Mouse (Mus musculus) heart, embryonic 10.5 days (tissue): ENCODE results near the gene Naaladl2. TPM values are rescaled to one million over a fixed set of nuclear protein-coding genes. Genes with fewer than 3 reads are reported as not detected.

Experiments
- DNase-seq: peaks from one replicate; pipeline ENCODE4 v3.0.0-alpha.2; 2017; ENCODE audit warnings: low spot score
- H3K27ac ChIP-seq: fragments of 300-500 bp; sonication (generic); 2 replicates; pipeline ENCODE4 v1.5.1; 2016; ENCODE audit warnings: mild to moderate bottlenecking
- H3K27me3 ChIP-seq: fragments of 300-500 bp; sonication (generic); 2 replicates; pipeline ENCODE4 v1.6.1; 2016; ENCODE audit warnings: mild to moderate bottlenecking; ENCODE audit not compliant: poor library complexity, insufficient read depth, severe bottlenecking
- H3K36me3 ChIP-seq: fragments of 300-500 bp; sonication (generic); 2 replicates; pipeline ENCODE4 v1.6.1; 2016; ENCODE audit warnings: mild to moderate bottlenecking, moderate library complexity
- H3K4me1 ChIP-seq: fragments of 300-500 bp; sonication (generic); 2 replicates; pipeline ENCODE4 v1.6.1; 2016; ENCODE audit warnings: mild to moderate bottlenecking
- H3K4me3 ChIP-seq: fragments of 300-500 bp; sonication (generic); 2 replicates; pipeline ENCODE4 v1.5.1; 2016; ENCODE audit warnings: mild to moderate bottlenecking, moderate library complexity
- H3K9me3 ChIP-seq: fragments of 300-500 bp; sonication (generic); 2 replicates; pipeline ENCODE4 v1.6.1; 2016; ENCODE audit warnings: mild to moderate bottlenecking, moderate library complexity
- WGBS: fragments of 180-500 bp; shearing (Covaris S2); methylation state at CpG from one replicate; pipeline ENCODE4 v1.1.7; 2016; 5-methylcytosine and 5-hydroxymethylcytosine counted together
- polyA plus RNA-seq: library from polyadenylated mRNA; unstranded; fragments of >200 nt; fragmentation: Nextera tagmentation; extraction: Ambion mirVana; gene quantifications from 2 replicates; pipeline ENCODE4 v1.2.1, GENCODE M21; 2016

Naaladl2 gene
- polyA plus RNA-seq, 1 experiment from 2014 or later, result 1.8 TPM

GRCm38 (mm10) chr3:24905425-24905960 lies 238.6 kb downstream of the Naaladl2 start:
- H3K27ac ChIP-seq, result no peak overlapping the region
- DNase-seq, result no peak
- H3K27me3 ChIP-seq, result no peaks in the 10 kb centered on the region
- no peaks in the 10 kb centered on the region for H3K4me1 ChIP-seq
- no peaks in the 10 kb centered on the region for H3K36me3 ChIP-seq
- no peaks in the 10 kb centered on the region for H3K9me3 ChIP-seq
- 87% methylated on average over 3 of the region's 3 CpGs for WGBS
- H3K4me3 ChIP-seq, result no peak overlapping the region

GRCm38 (mm10) chr3:24888801-24889200 lies 255.3 kb downstream of the Naaladl2 start:
- DNase-seq, result no peak

DNA sequence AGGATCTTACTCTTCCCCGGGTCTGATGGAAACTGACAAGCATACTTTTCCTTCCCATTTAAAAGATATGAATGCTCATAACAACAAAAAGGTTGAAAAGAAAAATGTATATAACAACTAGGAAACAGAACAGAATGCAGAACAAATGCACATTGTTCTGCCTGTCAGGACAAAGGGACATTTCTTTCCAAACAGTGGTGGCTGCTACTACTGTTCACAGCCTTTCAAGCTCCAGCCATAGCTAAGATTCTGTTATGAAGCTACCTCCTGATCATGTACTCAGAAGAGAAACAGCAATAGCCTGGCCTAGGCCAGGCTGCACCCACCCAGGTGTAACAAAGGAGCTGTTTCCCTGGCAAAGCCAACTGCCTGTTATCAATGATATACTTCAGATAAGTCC lies 271.8 kb downstream of the Naaladl2 start:
- H3K27me3 ChIP-seq, result no peaks in the 10 kb centered on the region
- no peaks in the 10 kb centered on the region for H3K9me3 ChIP-seq
- H3K4me1 ChIP-seq, result no peaks in the 10 kb centered on the region
- no peak for DNase-seq
- H3K27ac ChIP-seq, result no peak overlapping the region
- no peaks in the 10 kb centered on the region for H3K36me3 ChIP-seq
- 80% methylated on average over 1 of the region's 1 CpGs for WGBS
- H3K4me3 ChIP-seq, result no peak overlapping the region

More at GRCm38 (mm10) chr3:24888801-24889200, 255.3 kb downstream of the Naaladl2 start:
- no peaks in the 10 kb centered on the region for H3K9me3 ChIP-seq
- no peaks in the 10 kb centered on the region for H3K4me1 ChIP-seq
- H3K27me3 ChIP-seq, result no peaks in the 10 kb centered on the region
- H3K27ac ChIP-seq, result no peak overlapping the region
- H3K4me3 ChIP-seq, result no peak overlapping the region
- H3K36me3 ChIP-seq, result no peaks in the 10 kb centered on the region
- 79% methylated on average over 3 of the region's 3 CpGs for WGBS

DNA sequence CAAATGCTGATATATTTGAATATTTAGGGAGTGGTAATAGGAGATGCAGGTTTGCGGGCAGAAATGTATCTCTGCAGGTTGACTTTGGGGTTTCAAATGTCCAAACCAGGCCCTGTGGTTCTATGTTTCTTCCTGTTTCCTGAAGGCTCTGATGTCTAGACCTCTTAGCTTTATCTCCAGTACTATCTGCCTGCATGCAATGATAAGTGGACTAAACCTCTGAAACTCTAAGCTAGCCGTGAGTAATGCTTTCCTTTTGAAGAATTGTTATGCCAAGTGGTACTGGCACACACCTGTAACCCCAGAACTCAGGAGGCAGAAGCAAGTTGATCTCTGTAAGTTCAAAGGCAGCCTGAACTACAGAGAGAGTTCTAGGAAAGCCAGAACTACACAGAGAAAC lies 291.1 kb downstream of the Naaladl2 start:
- H3K4me3 ChIP-seq, result no peak overlapping the region
- DNase-seq, result no peak
- no peaks in the 10 kb centered on the region for H3K9me3 ChIP-seq
- WGBS, result 56% methylated on average over 2 of the region's 2 CpGs
- H3K27ac ChIP-seq, result no peak overlapping the region
- no peaks in the 10 kb centered on the region for H3K27me3 ChIP-seq
- no peaks in the 10 kb centered on the region for H3K36me3 ChIP-seq
- no peaks in the 10 kb centered on the region for H3K4me1 ChIP-seq

DNA sequence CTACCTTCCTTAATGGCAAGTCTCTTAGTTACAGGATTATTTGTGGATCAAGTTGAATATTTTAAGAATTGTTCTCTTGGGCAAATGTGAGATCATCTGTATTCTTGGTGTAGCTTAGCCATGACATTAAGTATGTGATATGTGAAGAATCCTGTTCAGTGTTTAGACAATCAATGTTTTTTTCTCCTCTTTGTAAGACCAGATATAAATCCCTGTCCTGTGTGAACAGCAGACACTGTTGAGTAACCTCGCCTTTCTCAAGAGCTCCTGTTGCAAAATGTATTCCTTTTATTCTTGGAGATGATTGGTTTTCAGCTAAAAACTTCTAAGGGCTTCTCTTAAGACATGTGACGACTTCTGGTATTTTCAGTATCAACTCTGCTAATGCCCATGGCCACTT lies 347.3 kb downstream of the Naaladl2 start:
- Histone ChIP-seq H3K27me3 (no peaks in the 10 kb centered on the region), H3K4me1 (no peaks in the 10 kb centered on the region), H3K27ac (no peak overlapping the region), H3K36me3 (no peaks in the 10 kb centered on the region), H3K9me3 (no peaks in the 10 kb centered on the region), H3K4me3 (no peak overlapping the region)
- DNase-seq, result no peak
- WGBS, result 66% methylated on average over 2 of the region's 2 CpGs

DNA sequence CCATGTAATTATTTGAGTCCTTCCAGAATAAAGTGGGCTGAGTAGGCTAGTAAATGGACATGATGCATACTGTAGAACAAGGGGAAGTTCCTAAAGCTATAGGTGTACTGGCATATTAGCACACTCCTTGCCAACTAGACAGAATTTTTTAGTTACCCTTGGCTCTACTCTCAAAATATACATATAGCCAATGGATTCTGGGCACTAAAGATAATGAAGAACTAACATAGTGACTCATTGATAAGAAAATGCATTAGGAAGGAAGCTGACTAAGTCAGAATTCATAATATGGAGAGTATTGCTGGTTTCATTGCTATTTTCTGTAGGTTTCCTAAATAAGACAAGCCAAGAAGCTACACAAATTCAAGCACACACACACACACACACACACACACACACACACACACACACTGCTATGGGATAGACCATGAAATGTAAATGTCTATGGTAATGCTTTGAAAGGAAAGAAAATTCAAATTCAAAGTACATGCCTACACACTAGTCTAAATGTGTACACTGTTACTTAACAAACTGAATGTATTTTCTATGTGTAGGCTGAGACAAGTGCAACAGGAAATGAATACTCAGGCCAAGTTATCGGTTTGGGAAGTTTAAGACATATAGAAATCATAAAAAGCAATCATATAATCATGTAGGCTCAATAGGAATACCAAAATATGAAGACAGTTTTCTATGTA lies 356.5 kb downstream of the Naaladl2 start:
- Histone ChIP-seq H3K27ac (no peak overlapping the region), H3K9me3 (no peaks in the 10 kb centered on the region), H3K4me3 (no peak overlapping the region), H3K27me3 (no peaks in the 10 kb centered on the region), H3K4me1 (peaks cover 5% of the 10 kb centered on the region; the same call in 1 of the 2 replicates), H3K36me3 (no peaks in the 10 kb centered on the region)
- DNase-seq, result no peak
- 87% methylated on average over 1 of the region's 1 CpGs for WGBS

GRCm38 (mm10) chr3:24784108-24784507 lies 360.0 kb downstream of the Naaladl2 start:
- Histone ChIP-seq H3K4me1 (peaks cover 5% of the 10 kb centered on the region; the same call in 1 of the 2 replicates), H3K4me3 (no peak overlapping the region), H3K27ac (no peak overlapping the region), H3K36me3 (no peaks in the 10 kb centered on the region), H3K9me3 (no peaks in the 10 kb centered on the region), H3K27me3 (no peaks in the 10 kb centered on the region)
- no peak for DNase-seq
- 91% methylated on average over 3 of the region's 3 CpGs for WGBS

DNA sequence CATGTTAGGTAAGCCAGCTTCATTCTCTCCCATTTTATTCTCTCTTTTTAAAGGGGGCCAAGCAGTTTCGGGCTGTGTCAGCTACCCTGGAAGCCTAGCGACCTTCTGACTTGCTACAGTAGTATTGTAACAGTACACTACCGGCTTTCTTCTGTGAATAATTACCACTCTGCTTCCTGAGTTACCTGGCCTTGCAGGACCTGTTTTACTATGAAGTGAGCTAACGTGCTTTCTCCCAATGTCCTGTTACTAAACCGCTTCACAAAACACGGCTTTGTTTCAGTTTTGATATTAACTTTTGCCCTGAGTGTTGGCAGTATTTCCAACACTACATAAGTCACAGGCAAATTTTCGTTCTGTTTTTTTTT lies 360.6 kb downstream of the Naaladl2 start:
- Histone ChIP-seq H3K4me1 (peaks cover 5% of the 10 kb centered on the region; the same call in 1 of the 2 replicates), H3K27ac (no peak overlapping the region), H3K36me3 (no peaks in the 10 kb centered on the region), H3K4me3 (no peak overlapping the region), H3K9me3 (no peaks in the 10 kb centered on the region), H3K27me3 (no peaks in the 10 kb centered on the region)
- no peak for DNase-seq
- WGBS, result 70% methylated on average over 7 of the region's 7 CpGs

DNA sequence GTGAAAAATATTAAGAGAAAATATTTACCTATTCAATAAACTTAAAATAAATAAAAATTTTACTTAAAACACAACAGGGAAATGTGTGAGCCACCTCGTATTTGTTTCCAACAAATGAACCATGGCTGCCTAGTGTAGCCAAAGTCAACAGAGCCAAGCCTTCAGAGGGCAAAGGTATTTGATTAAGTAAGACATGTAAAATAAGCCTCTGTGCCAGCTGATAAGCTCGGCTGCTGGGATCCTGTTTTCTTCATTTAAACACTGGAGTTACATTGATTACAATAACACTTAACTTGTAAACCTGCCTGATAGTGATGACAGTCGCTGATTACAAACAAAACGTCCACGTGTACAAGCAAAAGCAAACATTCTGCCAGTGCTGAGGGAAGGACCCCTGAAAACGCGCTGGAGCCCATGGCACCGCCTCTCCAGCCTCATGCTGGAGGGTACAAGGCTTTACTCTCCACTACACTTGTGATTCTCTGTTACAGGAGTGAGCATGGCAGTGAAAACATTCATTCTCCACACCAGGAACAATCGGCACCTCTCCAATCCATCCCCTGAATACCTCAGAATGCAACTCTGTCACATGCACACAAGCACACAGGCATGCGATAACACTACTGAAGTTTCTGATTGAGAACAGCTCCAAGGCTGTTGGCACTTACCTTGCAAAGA lies 361.1 kb downstream of the Naaladl2 start:
- Histone ChIP-seq H3K36me3 (no peaks in the 10 kb centered on the region), H3K27ac (no peak overlapping the region), H3K4me3 (peak overlapping the region; percentile 31; the same call in 1 of the 2 replicates), H3K9me3 (no peaks in the 10 kb centered on the region), H3K4me1 (peaks cover 5% of the 10 kb centered on the region; the same call in 1 of the 2 replicates), H3K27me3 (no peaks in the 10 kb centered on the region)
- 26% methylated on average over 10 of the region's 10 CpGs for WGBS
- DNase-seq, result no peak

DNA sequence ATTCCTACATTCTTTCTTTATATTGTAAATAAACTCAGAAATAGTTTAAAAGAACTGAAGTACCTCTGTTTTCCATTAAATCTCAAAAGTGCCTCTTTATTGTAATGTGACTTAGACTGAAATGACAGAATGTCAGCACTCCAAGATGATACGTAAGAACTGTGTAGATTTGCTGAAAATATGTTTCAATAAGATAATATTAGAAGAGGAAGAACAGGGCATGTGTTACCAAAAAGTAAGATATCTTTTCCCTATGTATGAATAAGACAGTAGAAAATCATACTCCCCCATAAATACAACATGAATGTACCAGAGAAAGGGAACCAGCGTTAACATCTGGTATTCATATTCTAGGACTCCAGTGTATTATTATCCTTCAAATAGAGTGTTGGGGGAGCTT lies 362.4 kb downstream of the Naaladl2 start:
- no peak for DNase-seq
- Histone ChIP-seq H3K36me3 (no peaks in the 10 kb centered on the region), H3K27me3 (no peaks in the 10 kb centered on the region), H3K4me3 (no peak overlapping the region), H3K9me3 (no peaks in the 10 kb centered on the region), H3K27ac (no peak overlapping the region), H3K4me1 (peaks cover 5% of the 10 kb centered on the region; the same call in 1 of the 2 replicates)
- WGBS, result 92% methylated on average over 2 of the region's 2 CpGs

DNA sequence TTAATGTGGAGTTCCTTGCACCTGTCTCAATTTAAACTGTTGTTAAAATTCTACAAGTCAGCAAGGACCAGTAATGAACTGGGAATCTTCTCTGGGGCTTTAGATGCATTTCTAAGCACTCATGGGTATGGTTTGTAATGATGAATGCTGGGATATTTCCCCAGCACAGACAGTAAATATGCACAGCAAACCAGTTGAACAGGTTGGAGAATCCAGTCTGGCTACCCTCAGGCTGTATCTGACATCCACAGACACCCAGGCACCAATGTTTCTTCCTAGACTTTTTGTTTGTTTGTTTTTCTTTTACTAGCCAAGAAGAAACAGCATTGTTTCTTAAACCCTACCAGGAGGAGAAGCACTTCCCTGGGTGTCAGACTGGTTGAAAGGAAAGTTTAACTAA lies 365.6 kb downstream of the Naaladl2 start:
- H3K27me3 ChIP-seq, result no peaks in the 10 kb centered on the region
- H3K27ac ChIP-seq, result no peak overlapping the region
- H3K4me3 ChIP-seq, result no peak overlapping the region
- no peaks in the 10 kb centered on the region for H3K36me3 ChIP-seq
- no peak for DNase-seq
- H3K4me1 ChIP-seq, result peaks cover 5% of the 10 kb centered on the region; the same call in 1 of the 2 replicates
- no peaks in the 10 kb centered on the region for H3K9me3 ChIP-seq

DNA sequence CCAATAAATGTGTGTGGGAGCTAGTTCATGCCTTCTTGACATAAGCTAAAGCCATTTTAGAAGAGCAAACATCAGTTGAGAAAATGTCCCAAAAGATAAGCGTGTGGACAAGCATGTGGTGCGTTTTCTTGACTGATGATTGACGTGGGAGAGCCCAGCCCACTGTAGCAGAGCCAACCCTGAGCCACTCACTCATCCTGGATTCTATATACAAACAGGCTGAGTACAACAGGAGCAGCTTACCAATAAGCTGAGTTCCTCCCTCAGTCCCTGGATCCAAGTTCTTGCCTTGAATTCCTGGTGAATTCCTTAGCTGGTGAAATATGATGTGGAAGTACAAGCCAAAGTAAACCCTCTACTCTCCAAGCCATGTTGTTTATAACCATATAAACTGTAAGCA lies 395.0 kb downstream of the Naaladl2 start:
- Histone ChIP-seq H3K9me3 (no peaks in the 10 kb centered on the region), H3K36me3 (no peaks in the 10 kb centered on the region), H3K27ac (no peak overlapping the region), H3K27me3 (no peaks in the 10 kb centered on the region), H3K4me3 (no peak overlapping the region), H3K4me1 (no peaks in the 10 kb centered on the region)
- DNase-seq, result no peak
- WGBS, result 65% methylated on average over 3 of the region's 3 CpGs

DNA sequence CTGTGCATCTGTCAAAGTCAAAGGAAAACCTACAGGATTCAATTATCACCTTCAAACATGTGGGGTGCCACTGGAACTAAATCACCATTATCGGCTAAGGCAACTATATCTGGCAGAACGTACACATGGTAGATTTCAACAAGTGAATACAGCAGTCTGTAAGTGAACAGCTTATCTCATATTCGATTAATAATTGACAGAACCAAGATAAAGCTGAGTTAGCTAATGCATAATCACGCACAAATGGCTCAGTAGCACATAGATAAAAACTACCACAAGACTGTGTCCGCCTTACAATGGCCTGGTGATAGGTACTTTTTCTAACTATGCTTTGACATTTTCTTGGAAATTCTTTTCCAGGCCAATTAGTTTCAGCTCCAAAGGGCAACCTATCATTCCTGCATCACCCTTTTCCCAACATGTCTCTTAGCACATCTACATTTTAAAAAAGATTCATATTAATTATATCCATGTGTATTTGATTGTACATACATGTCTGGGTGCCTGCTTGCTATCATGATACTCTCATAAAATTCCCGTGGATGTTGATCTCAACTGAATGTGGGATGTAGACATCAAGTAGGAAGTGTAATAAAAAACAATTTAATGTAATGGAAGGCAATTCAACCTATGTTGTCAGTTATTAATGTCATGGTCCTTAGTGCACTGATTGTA lies 396.7 kb downstream of the Naaladl2 start:
- Histone ChIP-seq H3K36me3 (no peaks in the 10 kb centered on the region), H3K4me3 (no peak overlapping the region), H3K27me3 (no peaks in the 10 kb centered on the region), H3K4me1 (no peaks in the 10 kb centered on the region), H3K9me3 (no peaks in the 10 kb centered on the region), H3K27ac (no peak overlapping the region)
- no peak for DNase-seq
- WGBS, result 62% methylated on average over 6 of the region's 6 CpGs
